Comparison of ENCODE assay signal across 25 mouse cellular contexts in genomic region chr11:99420586-99420985, GRCm38 (mm10). TPM values are rescaled to one million over a fixed set of nuclear protein-coding genes. Genes with fewer than 3 reads are reported as not detected.
DNase-seq lines count a peak whose midpoint lies in the region; ATAC-seq and TF ChIP-seq lines count a peak whose summit lies in the region.
"Had no signal": no experiment of that assay in that cellular context is flagged by ENCODE, and none has a peak within 500 bp of the region (broad histone marks: within the 10 kb centered on the region; RNA-seq: fewer than 3 reads in every experiment).

No protein-coding gene starts in this region.

- peaks cover 2% of the 10 kb centered on the region for H3K4me1 ChIP-seq in cortical plate, adult 2 months (ENCODE audit: control insufficient read depth, insufficient read depth, low read length)
- H3K4me1 ChIP-seq in stomach, embryonic 16.5 days (ENCODE audit: control insufficient read depth, insufficient read depth, low read length), result peaks cover 4% of the 10 kb centered on the region; the same call in 1 of the 2 replicates
- H3K4me1 ChIP-seq: embryonic facial prominence, embryonic 13.5 days; forebrain, embryonic 13.5 days; heart, embryonic 12.5 days had no signal

- ATAC-seq in stomach, embryonic 16.5 days (ENCODE audit: insufficient read depth, low FRiP score), result no peak
- ATAC-seq: forebrain, embryonic 13.5 days; forebrain, postnatal 0 days; hindbrain, embryonic 16.5 days; inflammation-experienced regulatory T-cells, adult 6 months had no signal

- no peak overlapping the region for H3K9ac ChIP-seq in stomach, embryonic 16.5 days (ENCODE audit: low read length)
- H3K9ac ChIP-seq: embryonic facial prominence, embryonic 13.5 days; forebrain, embryonic 13.5 days; forebrain, postnatal 0 days; heart, embryonic 12.5 days had no signal

- no peaks in the 10 kb centered on the region for H3K27me3 ChIP-seq in stomach, embryonic 16.5 days (ENCODE audit: control insufficient read depth, insufficient read depth, low read length)

- H3K4me3 ChIP-seq in cortical plate, adult 2 months (ENCODE audit: insufficient read depth, low read length), result peak overlapping the region; percentile 29; the same call in 1 of the 2 replicates
- no peak overlapping the region for H3K4me3 ChIP-seq in stomach, embryonic 16.5 days (replicated peaks; ENCODE audit: low read length)
- H3K4me3 ChIP-seq: embryonic facial prominence, embryonic 13.5 days; forebrain, embryonic 13.5 days; heart, adult 2 months; heart, embryonic 12.5 days had no signal

- no peaks in the 10 kb centered on the region for H3K36me3 ChIP-seq in stomach, embryonic 16.5 days (ENCODE audit: control insufficient read depth, insufficient read depth, low read length)
- H3K36me3 ChIP-seq: embryonic facial prominence, embryonic 13.5 days; G1E; heart, embryonic 12.5 days had no signal

- peak overlapping the region; percentile 26 for H3K4me2 ChIP-seq in stomach, embryonic 16.5 days (ENCODE audit: low read depth, low read length)
- H3K4me2 ChIP-seq: embryonic facial prominence, embryonic 13.5 days; forebrain, embryonic 13.5 days; heart, embryonic 12.5 days had no signal

- 31% methylated on average over 10 of the region's 10 CpGs for WGBS in stomach, embryonic 16.5 days

- TF ChIP-seq CTCF in cortical plate, adult 2 months (IDR thresholded peaks at IDR 0.05; ENCODE audit: extremely low read depth, insufficient read depth, low read length), result no peak

- H3K9me3 ChIP-seq in stomach, embryonic 16.5 days (replicated peaks; ENCODE audit: control insufficient read depth, low read length), result no peaks in the 10 kb centered on the region
- H3K9me3 ChIP-seq: embryonic facial prominence, embryonic 13.5 days; forebrain, embryonic 13.5 days; G1E; heart, embryonic 12.5 days had no signal

- TF ChIP-seq POLR2A in cortical plate, adult 2 months (IDR thresholded peaks at IDR 0.05; ENCODE audit: extremely low read depth, insufficient read depth, low read length), result peak; percentile 25; the same call in 1 of the 2 replicates

- H3K27ac ChIP-seq in cortical plate, adult 2 months (ENCODE audit: insufficient read depth, low read length), result no peak overlapping the region
- no peak overlapping the region for H3K27ac ChIP-seq in stomach, embryonic 16.5 days (ENCODE audit: low read length)
- H3K27ac ChIP-seq: embryonic facial prominence, embryonic 13.5 days; forebrain, embryonic 13.5 days; heart, adult 2 months had no signal

- DNase-seq in layer of hippocampus, adult 9-11 months, result peak; percentile 14
- DNase-seq in layer of hippocampus, postnatal 14 days (ENCODE audit: low spot score in 2 of 2), result no peak
- peak; percentile 63 for DNase-seq in right cerebral cortex, adult 18-20 months
- no peak for DNase-seq in right cerebral cortex, postnatal 25 days
- DNase-seq in adrenal gland, postnatal 4 days (ENCODE audit: low spot score in 2 of 2), result no peak
- no peak for DNase-seq in retina, embryonic 14.5 days (ENCODE audit: low spot score)
- DNase-seq: adrenal gland, postnatal 14 days; cerebellum, adult 2 months; cerebellum, postnatal 10 days; forebrain, postnatal 0 days; gastrocnemius, postnatal 14 days; heart, adult 2 months; heart, postnatal 36 days had no signal

RNA-seq across cellular contexts. Expression of gene Krt12, which starts 1.5 kb away (rescaled TPM):
- total RNA-seq in layer of hippocampus, postnatal 14 days (2021), result 1 to 10 TPM; 1.1 to 1.5 TPM
- polyA plus RNA-seq in cortical plate, adult 2 months (2012; rRNA removed), result 16.4 and 16.9 TPM in 2 replicates
- 0.12 and 0.19 TPM in 2 replicates for polyA plus RNA-seq in stomach, embryonic 16.5 days (2015; fragmentation: Nextera tagmentation; extraction: Ambion mirVana)
- not detected for total RNA-seq in adrenal gland, postnatal 4 days (2021)
- total RNA-seq: adrenal gland, postnatal 14 days; G1E; gastrocnemius, adult 18-20 months; gastrocnemius, postnatal 14 days; heart, adult 2 months; heart, postnatal 36 days had no signal
- polyA plus RNA-seq: cerebellum, adult 2 months; embryonic facial prominence, embryonic 13.5 days; forebrain, embryonic 13.5 days; G1E; gonadal fat pad, adult 2 months; heart, adult 2 months; heart, embryonic 12.5 days; heart, postnatal 0 days; hindbrain, embryonic 11.5 days; inflammation-experienced regulatory T-cells, adult 6 months had no signal

RNA-seq across cellular contexts. Expression of gene Krt20, which starts 17.4 kb away (rescaled TPM):
- total RNA-seq in layer of hippocampus, postnatal 14 days (2021), result not detected
- 0.06 and 0.13 TPM in 2 replicates for polyA plus RNA-seq in cortical plate, adult 2 months (2012; rRNA removed)
- 16.6 and 23.3 TPM in 2 replicates for polyA plus RNA-seq in stomach, embryonic 16.5 days (2015; fragmentation: Nextera tagmentation; extraction: Ambion mirVana)
- total RNA-seq in adrenal gland, postnatal 4 days (2021), result 1 to 10 TPM; 2.4 to 2.7 TPM
- total RNA-seq: forebrain, postnatal 0 days; G1E; heart, adult 2 months; heart, postnatal 36 days had no signal
- polyA plus RNA-seq: cerebellum, adult 2 months; forebrain, embryonic 13.5 days; G1E; inflammation-experienced regulatory T-cells, adult 6 months had no signal

RNA-seq across cellular contexts. Expression of gene Krt10, which starts 31.4 kb away (rescaled TPM):
- total RNA-seq in layer of hippocampus, postnatal 14 days (2021), result 10 to 100 TPM; 13.0 to 14.4 TPM
- 10.5 and 12.9 TPM in 2 replicates for polyA plus RNA-seq in cortical plate, adult 2 months (2012; rRNA removed)
- 22.3 and 24.1 TPM in 2 replicates for polyA plus RNA-seq in stomach, embryonic 16.5 days (2015; fragmentation: Nextera tagmentation; extraction: Ambion mirVana)
- 1 to 10 TPM; 4.9 to 9.9 TPM for total RNA-seq in adrenal gland, postnatal 4 days (2021)

RNA-seq across cellular contexts. Expression of gene Krt28, which starts 45.9 kb away (rescaled TPM):
- total RNA-seq in layer of hippocampus, postnatal 14 days (2021), result under 1 TPM; 0.32 to 0.45 TPM
- 0.15 and 0.25 TPM in 2 replicates for polyA plus RNA-seq in cortical plate, adult 2 months (2012; rRNA removed)
- 0.14 and 0.21 TPM in 2 replicates for polyA plus RNA-seq in stomach, embryonic 16.5 days (2015; fragmentation: Nextera tagmentation; extraction: Ambion mirVana)
- total RNA-seq in adrenal gland, postnatal 4 days (2021), result under 1 TPM in 1 of 2 experiments, not detected in 1; 0.25 TPM
- total RNA-seq: adrenal gland, postnatal 14 days; gastrocnemius, adult 18-20 months; gastrocnemius, postnatal 14 days; heart, adult 2 months; heart, postnatal 36 days had no signal
- polyA plus RNA-seq: G1E; gonadal fat pad, adult 2 months; heart, adult 2 months; inflammation-experienced regulatory T-cells, adult 6 months had no signal

Comparison
In these comparisons a context has a peak if more than half of its experiments do, and no peak if none do; other contexts are left out.
1. DNase-seq: peak in layer of hippocampus, adult 9-11 months (single experiment) and right cerebral cortex, adult 18-20 months (single experiment); none in layer of hippocampus, postnatal 14 days (0 of 2), right cerebral cortex, postnatal 25 days (single experiment), adrenal gland, postnatal 4 days (0 of 2) and retina, embryonic 14.5 days (single experiment).